Mouse (Mus musculus): Measurements from ENCODE around the gene Cd4.
"Not testable (repeated sequence)": the region's sequence is repeated elsewhere in the genome, so short reads cannot be mapped to it uniquely, and the experiment has no call there.

The Cd4 gene

GRCm38 (mm10) chr6:124915942-124916694, 28.1 kb upstream of the Cd4 start:
- in situ Hi-C loops (cut with MseI, MboI): no loop called here

DNA sequence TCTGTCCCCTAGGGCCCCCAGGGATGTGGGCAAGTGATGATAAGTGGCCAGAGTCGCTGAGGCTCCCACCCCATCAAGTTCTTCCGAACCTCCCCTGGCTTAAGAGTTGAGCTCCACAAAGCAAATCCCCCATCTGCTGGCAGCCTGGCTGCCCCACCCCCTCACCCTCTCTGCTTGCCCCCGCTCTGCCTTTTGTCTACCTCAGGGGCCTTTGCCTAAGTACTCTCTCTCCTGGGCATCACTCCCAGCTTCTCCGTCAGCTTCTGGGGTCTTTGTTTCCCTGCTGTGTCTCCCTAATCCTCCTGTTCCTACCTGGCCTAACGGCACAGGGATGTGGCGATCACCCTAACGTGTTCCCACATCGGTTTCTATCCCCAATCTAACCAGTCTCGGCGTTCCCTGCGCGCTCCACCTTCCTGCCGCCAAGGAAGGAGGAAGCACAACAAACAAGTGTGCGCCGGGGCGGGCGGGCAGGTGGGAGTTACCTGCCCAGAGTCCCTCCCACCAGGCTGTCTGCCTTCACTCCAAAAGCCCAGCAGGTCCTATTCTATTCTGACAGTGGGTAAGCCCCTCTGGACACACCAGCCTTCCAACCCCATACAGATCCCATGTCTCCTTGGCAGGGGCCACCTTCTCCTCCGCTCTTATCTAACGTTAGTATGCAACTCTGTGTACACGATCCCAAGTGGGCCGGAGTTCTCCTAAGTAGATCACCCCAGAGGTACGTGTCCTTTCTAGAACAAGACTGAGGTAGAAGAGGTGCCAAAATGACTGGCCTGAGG, 27.3 kb upstream of the Cd4 start:
- in situ Hi-C loops (cut with MseI, MboI): no loop called here

- in situ Hi-C loops (cut with MseI, MboI): no loop called here
Measured at GRCm38 (mm10) chr6:124914511-124914910, 26.5 kb upstream of the Cd4 start.

- in situ Hi-C loops (cut with MseI, MboI): no loop called here
Measured at GRCm38 (mm10) chr6:124913721-124914285, 25.8 kb upstream of the Cd4 start.

GRCm38 (mm10) chr6:124913214-124913613, 25.2 kb upstream of the Cd4 start:
- in situ Hi-C loops (cut with MseI, MboI): no loop called here

GRCm38 (mm10) chr6:124911533-124912218, 23.7 kb upstream of the Cd4 start, which contains the start of gene Lag3:
Lag3 (minus strand) TSS chr6:124911705.
- in situ Hi-C loops (cut with MseI, MboI): no loop called here

GRCm38 (mm10) chr6:124910032-124910431, 22.0 kb upstream of the Cd4 start:
- in situ Hi-C loops (cut with MseI, MboI): no loop called here

GRCm38 (mm10) chr6:124907767-124908166, 19.7 kb upstream of the Cd4 start:
- in situ Hi-C loops (cut with MseI, MboI): no loop called here

- in situ Hi-C loops (cut with MseI, MboI): no loop called here
Measured at GRCm38 (mm10) chr6:124904991-124905860, 17.2 kb upstream of the Cd4 start.

GRCm38 (mm10) chr6:124904161-124904981, 16.4 kb upstream of the Cd4 start:
- in situ Hi-C loops (cut with MseI, MboI): no loop called here

DNA sequence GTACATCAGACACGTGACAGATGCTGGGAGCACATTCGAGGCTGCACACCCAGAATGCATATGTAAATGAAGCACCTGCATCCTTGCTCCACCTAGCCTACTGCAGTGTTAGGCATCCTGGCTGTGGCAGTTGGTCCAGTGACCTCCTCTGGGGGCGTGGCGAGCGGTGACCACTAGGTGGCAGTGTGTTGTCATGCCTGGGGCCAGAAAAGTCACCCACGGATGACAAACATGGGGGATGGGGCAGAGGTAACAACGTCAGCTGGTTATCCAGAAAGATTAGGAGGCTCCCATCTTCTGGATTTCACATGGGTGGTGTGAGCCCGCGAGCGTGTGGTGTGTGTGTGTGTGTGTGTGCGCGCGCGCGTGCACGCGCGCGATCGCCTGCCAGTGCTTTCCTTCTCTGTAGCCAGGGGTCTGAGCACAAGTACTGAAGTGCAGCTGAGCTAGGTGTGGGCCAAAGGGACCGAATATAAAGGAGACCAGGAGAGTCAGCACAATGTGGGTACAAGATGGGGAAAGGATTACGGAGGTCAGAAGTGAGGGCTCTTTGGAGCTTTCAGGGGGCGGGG, 15.6 kb upstream of the Cd4 start:
- in situ Hi-C loops (cut with MseI, MboI): no loop called here

DNA sequence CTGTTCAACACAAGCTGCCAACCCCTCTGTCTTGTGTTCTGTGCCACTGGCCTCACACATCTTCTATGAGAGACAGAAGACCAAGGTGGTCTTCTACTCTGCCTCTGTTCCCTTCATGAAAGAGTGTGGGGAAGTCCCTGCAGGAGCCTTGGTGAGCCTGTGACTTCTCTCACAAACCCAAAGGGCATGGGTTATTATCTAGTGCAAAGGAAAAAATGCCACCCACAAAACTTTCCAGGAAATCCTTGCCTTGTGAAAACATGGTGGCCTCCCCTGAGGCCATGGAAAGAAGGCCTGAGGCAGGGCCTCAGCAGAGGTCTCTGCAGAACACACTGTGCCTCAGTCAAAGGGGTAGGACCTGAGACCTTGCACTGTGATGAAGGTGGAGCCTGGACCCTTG, 13.8 kb upstream of the Cd4 start:
- in situ Hi-C loops (cut with MseI, MboI): no loop called here

DNA sequence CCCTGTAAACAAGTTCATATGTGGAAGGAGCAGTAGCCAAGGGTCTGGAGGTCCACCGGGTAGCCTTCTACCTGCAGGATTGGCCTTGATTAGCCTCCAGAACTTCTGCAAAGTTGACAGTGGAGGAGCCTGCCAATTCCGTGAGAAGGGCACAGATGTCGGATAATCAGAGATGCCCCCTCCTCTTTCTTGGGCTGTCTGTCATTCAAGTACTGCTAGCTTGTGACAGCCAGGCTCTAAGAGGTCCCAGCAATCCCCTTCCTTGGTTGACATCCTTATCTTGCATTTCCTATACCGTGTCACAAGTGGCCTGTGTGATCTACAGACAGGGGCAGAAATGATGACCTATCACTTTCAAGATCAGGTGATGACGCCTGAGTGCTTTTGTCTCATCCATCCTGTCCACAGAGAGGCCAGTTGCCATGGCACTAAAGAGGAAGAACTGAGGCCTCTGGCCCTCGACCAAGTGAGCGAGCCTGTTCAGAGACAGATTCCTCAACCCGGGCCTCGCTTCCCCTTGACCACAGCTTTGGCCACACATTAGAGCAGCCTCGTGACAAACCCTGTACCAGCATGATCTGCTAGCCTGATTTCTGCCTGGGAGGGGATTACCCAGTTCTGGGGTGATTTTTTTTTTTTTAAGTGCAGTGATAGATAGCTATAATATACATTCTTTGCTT, 12.9 kb upstream of the Cd4 start:
- in situ Hi-C loops (cut with MseI, MboI): no loop called here

DNA sequence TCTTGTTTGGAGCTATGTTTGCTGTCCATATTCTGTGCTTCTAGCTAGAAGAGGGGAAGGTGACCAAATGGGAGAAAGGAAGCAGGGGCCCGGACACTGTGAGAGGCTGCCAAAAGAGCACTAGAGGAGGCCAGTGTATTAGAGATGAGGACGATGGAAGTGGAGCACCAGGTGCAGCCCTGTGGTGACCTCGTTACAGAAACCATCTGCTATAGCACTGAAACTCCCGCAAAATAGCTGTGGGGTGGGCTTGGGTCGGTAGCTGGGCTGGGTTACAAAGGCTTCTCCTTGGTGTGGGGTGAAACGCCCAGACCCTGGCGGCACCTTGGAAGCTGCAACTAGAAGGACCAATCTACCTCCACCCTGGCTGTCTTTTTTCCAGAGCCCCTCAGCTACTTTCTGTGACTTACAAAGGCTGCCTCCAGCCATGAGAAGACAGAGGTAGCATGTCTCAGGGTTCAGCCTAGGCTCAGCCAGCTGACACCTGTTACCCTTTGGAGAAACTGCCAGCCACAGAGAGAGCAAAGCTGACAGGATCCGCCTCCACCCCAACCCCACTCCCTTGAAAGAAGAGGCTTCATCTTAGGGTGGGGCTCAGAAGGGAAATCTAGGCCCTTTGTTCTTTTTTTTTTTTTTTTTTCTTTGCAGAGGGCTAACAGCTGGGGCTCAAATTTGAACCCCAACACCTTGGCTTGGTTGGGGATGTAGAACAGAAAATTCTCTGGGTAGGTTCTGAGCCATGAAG, 12.2 kb upstream of the Cd4 start:
- in situ Hi-C loops (cut with MseI, MboI): no loop called here

DNA sequence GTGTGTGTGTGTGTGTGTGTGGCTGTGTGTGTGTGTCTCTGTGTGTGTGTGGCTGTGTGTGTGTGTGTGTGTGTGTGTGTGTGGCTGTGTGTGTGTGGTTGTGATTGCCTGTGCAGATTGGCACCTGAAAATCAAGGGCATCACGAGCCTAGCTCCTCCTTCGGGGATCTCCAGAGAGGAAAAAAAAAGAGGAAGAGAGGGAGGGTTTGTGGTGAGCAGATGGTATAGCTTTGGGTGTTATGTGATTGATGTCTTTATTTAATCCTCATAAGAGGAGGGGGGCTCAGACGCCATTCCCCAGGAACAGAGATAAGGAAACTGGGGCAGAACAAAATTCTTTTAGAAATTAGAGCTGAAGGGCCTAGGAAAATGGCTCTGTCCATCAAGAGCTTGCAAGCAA, 10.3 kb upstream of the Cd4 start:
- in situ Hi-C loops (cut with MseI, MboI): no loop called here

DNA sequence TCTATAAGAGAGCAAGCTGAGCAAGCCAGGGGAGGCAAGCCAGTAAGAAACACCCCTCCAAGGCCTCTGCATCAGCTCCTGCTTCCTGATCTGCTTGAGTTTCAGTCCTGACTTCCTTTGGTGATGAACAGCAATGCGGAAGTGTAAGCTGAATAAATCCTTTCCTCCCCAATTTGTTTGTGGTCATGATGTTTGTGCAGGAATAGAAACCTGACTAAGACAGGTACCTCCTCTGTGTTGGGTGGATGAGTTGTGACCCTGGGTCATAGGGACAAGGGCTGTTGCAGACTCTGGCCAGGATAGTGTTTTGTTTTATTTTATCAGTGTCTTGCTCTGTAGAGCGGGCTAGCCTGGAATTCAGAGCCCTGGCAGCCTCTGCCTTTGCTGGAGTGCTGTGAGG, 6.1 kb upstream of the Cd4 start:
- in situ Hi-C loops (cut with MseI, MboI): not testable (repeated sequence)

DNA sequence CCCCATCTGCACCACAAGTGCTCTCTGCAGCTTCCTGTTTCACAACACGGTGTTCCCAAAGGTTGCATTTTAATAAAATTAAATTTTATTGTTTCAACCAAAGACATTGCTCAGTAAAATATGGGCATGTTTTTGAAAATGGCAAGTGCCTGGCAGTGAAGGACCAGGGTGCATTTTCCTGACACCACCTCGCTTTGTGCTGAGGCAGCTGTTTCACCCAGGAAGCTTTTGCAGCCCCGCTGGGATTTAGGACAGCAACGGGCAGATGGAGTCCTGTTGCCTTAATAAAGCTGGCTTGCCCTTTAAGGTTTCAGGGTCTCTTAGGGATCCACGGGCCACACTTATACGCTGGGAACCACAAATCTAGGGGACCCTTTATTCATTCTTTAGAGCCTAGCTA, 3.0 kb upstream of the Cd4 start:
- in situ Hi-C loops (cut with MseI, MboI): no loop called here

DNA sequence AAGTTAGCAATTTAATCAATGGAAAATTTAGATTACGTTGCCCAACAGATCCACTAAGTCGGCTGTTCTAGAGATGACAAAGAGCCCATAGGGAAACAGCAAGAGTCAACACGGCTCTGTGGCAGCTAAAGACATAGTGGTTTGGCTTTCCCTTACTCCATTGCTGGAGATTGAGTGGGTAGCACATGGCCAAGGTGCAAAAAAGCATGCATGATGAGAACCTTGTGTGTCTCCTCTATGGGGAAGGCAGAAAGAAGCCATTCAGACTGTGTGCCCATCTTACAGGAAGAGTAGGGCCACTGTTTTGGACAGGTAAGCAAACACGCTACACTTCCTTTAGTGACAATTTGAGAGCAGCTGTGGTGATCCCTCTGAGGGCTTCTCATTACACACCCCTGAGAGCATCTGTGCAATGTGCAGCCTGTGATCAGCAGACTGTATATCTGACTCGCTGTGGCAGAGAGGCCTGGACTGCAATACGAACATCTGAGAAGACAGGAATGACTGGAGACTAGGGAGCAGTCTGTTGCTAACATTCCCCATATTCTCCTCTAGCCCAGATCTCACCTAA, 619 bp upstream of the Cd4 start:
- in situ Hi-C loops (cut with MseI, MboI): no loop called here

Measured in mouse trophoblast stem cell (cell line).